Mouse (Mus musculus) ovary, adult 18-20 months (tissue): ENCODE measurements around the gene Plxnd1.

Source experiments
- DNase-seq: peaks from one replicate; pipeline ENCODE4 v3.0.0; 2022; ENCODE audit warnings: low spot score, mixed read lengths

The Plxnd1 gene

DNA sequence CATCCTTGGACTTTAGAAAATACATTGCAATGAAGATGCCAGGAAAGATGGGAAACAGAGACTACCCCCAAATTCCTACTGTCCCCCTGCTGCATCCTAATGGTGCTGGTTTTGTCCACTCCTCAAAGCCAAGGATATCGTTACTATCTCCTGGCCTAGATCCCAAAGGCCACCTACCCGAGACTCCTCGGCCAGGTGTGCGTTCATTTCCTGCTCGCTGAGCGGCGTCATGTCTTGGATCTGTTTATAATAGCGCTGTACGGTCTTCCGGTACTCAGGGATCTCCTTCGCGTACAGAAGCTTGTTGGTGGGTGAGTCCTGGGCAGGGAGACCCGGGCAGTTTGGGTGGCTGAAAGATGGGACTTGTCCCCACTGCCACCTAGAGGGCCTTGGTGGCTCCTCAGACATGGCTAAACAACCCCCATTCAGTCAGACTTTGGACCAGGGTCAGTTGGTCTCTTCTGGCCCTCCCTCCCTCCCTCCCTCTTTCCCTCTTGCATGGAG, 38.3 kb downstream of the Plxnd1 start:
- no peak for DNase-seq

DNA sequence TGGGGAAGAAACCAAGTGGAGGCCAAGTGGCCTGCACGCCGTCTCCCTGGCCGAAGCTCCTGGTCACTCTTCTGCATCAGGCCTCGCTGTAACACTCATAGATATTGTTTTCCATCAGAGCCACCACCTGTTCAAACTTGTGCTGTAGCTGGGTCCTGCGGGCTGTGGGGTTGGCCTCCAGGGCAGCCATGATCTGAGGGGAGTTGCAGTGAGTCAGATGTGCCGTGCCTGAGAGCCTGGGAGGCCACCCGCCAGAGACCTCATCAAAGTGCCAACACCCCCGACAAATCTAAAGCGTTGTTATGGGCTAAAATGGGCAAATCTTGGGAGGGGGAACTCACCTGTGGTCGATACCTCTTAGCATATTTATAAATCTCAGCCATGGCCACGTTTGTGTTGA, 39.1 kb downstream of the Plxnd1 start:
- DNase-seq = no peak

DNA sequence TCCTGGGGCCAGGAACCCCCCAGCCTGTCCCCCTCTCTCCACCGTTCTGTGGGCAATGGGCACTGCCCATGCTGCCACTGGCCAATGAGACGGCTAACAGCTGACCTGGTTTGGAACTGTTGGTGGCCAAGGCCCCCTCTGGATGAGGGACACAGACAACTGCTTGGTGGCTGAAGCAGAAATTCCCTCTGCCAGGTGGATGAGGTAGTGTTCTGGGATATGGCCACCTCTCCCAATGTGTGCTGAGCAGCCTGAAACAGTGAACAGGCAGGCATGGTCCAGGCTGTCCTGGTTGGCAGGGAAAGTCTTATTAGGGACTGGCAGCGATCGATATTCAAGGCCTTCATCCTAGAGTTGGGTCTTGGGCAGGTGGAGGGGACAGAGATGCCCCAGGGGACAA, 39.6 kb downstream of the Plxnd1 start:
- no peak for DNase-seq

DNA sequence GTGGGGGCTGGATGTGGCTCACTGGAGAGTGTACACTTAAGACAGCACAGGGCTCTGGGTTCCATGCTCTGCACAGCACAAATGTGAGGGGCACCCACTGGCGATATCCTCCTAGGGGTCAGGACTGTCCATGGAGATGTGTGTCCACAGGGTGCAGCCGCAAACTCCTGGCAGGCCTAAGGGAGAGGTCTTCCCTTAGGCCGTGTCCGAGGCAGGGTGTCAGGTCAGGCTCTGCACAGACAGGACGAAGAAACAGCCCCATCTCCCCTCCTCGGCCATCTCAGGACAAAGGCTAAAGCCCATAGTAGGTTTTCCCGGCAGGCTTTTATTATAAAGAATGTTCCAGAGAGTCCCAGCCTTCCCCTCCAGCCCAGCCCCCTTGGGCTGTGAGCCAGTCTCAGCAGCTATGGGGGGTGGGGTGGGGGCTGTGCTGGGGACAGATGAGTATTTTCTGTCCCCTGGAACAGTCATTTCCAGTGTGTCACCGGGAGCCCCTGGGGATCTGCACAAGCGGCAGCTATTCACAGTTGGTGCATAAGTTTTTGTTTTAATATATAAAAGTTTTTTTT, 40.2 kb downstream of the Plxnd1 start:
- no peak for DNase-seq

DNA sequence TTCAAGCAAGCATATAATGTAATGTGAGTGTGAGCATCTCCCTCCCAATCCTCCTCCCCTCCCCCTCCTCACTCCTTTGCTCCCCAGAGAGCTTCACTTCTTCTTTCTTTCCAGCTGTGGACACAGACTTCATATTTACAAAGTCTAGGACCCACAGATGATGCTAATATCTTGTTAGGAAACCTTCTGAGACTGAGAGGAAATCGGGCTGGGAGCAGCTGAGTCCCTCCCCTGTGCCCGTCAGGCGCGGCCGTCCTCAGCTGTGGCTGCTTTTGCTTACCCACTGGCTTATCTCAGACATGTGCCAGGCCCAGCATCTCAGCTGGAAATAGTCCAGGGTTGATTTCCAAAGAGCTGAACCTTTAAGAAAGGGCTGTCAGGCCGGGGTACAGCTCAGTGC, 48.4 kb downstream of the Plxnd1 start:
- DNase-seq = peak; percentile 61

GRCm38 (mm10) chr6:115945633-115946032, 49.2 kb downstream of the Plxnd1 start:
- DNase-seq = no peak

- no peak for DNase-seq
Observed at GRCm38 (mm10) chr6:115944638-115945037, 50.2 kb downstream of the Plxnd1 start, which contains the start of gene H1foo. TSS of gene H1foo (plus strand) at chr6:115944938.

- DNase-seq = peak; percentile 59
Observed at GRCm38 (mm10) chr6:115943498-115944427, 51.0 kb downstream of the Plxnd1 start.

- no peak for DNase-seq
Observed at GRCm38 (mm10) chr6:115941128-115941527, 53.7 kb downstream of the Plxnd1 start.

DNA sequence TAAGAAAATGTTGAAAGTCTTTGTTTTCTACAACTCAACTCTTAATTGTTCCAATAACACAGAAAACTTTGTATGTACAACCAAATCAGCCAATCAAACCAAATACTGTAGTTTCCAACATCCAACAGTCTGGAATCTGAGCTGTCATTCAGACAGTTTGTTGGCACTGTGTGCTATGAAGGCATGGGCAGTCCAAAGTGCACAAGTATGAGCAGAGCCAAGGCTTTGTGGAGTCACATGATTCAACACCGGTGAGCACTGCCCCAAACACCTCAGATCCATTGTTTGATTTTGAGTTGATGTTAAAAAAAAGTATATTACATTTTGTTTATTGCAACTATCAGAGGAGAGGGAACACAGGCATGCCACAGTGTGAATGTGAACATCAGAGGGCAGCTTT, 54.2 kb downstream of the Plxnd1 start:
- no peak for DNase-seq

GRCm38 (mm10) chr6:115938798-115939197, 56.0 kb downstream of the Plxnd1 start:
- DNase-seq = no peak

- no peak for DNase-seq
Observed at GRCm38 (mm10) chr6:115938011-115938410, 56.8 kb downstream of the Plxnd1 start.

GRCm38 (mm10) chr6:115935544-115935943, 59.3 kb downstream of the Plxnd1 start:
- no peak for DNase-seq

DNA sequence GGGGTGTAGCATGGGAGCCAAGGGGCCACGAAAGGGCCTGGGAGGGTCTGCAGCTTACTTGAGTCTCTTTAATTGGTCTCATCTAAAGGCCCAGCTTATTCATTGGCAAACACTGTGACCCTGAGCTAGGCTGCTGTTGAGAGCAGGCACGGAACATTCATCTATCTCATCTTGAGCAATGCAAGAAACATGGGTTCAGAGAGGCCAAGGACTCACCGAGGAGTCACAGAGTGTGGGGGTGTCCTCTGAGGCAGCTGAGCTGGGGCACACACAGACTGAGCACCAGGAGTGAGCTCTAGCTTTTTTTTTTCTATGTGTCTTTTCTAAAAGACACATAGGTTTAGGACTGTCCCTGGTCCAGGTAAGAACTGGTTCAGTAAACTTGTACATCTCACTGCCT, 62.4 kb downstream of the Plxnd1 start:
- peak; percentile 65 for DNase-seq

DNA sequence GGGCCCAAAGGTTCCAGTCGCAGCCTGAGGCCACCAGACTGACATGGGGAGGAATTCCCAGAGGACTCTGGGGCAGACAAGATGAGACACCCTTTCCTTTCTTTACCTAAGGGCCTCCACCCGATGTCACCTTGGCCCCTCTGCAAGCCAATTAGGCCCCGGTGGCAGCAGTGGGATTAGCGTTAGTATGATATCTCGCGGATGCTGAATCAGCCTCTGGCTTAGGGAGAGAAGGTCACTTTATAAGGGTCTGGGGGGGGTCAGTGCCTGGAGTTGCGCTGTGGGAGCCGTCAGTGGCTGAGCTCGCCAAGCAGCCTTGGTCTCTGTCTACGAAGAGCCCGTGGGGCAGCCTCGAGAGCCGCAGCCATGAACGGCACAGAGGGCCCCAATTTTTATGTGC, 63.2 kb downstream of the Plxnd1 start, which contains the start of gene Rho:
Gene Rho, plus strand, starts transcription at position 110 of the 400 bp plus-strand sequence.
- no peak for DNase-seq

GRCm38 (mm10) chr6:115930018-115930417, 64.8 kb downstream of the Plxnd1 start:
- DNase-seq = no peak

- no peak for DNase-seq
Observed at GRCm38 (mm10) chr6:115927292-115928242, 67.2 kb downstream of the Plxnd1 start.

DNA sequence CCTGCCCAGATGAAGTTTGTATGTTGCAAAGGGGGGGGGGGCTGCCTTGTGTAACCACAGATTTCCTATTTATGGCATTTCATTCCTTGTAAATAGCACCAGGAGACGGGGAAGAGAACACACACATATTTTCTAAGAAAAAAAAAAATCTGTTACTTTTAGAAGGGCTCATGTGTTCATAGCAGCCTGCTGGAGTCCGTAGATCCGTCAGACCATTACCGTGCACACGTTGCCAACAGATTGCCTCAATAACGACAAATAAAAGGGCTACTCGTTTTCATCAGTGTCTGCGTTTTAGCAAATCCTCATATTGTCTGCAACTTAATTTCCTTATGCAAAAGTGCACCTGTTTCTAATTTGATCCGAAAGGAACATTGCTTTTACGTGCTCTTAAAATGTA, 68.4 kb downstream of the Plxnd1 start:
- no peak for DNase-seq

GRCm38 (mm10) chr6:115924829-115925228, 70.0 kb downstream of the Plxnd1 start:
- DNase-seq = no peak

- DNase-seq = no peak
Observed at GRCm38 (mm10) chr6:115919876-115920275, 74.9 kb downstream of the Plxnd1 start.

DNA sequence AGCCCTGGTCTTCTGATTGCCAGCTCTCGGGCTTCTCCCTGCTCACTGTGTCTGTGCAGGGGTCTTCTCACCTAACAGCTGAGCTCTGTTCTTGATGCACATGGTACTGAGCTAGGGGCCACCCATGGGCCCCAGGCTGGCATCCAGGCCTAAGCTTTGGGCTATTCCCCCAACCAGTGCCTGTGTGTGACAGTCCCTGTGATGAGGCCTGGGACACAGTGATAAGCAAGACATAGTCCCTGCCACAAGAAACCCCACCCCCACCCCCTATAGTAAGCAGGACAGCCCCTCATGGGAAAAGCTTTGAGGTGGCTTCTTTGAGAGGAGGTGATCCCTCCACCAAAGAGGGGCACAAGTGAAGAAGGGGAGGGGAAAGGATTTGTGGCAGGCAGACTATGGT, 76.2 kb downstream of the Plxnd1 start:
- no peak for DNase-seq

DNA sequence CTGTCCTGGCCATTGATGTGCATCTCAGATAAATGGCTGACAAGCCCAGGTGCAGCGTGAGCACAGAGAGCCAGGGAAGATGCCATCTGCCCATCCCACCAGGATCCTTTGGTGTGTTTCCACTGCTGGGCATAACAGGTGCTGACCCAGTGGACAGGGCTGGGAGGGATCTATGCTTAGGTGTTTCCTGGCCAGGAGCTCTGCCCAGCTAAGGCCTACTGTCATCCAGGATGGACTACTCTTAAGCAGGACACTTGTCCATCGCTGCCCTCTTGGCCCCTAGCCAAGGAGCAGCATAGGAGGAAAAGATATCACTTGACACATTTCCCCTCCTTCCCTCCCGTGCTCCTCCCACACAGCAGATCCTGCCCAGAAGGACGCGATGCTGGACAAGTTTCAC, 78.2 kb downstream of the Plxnd1 start:
- DNase-seq = no peak
